Mouse (Mus musculus) myocyte (in vitro differentiated cells): Measurements from ENCODE around the gene Cpn1.

Source experiments
- MYOD1 ChIP-seq, 3 experiments: IDR thresholded peaks; one replicate each; pipeline ENCODE4 v1.6.1; 2011; ENCODE audit warnings: control low read depth in 2 of 3, low read depth in 2 of 3, mild to moderate bottlenecking in 2 of 3, moderate library complexity in 1 of 3; ENCODE audit not compliant: insufficient read length in 2 of 3, control insufficient read depth in 1 of 3
- POLR2A ChIP-seq: IDR thresholded peaks from one replicate; pipeline ENCODE4 v1.6.1; 2011; ENCODE audit warnings: low read depth, mild to moderate bottlenecking, control low read depth, moderate library complexity; ENCODE audit not compliant: insufficient read length
- POLR2AphosphoS2 ChIP-seq: IDR thresholded peaks from one replicate; pipeline ENCODE4 v1.6.1; 2011; ENCODE audit warnings: low read depth, control low read depth; ENCODE audit not compliant: insufficient read length
- SRF ChIP-seq: IDR thresholded peaks from one replicate; pipeline ENCODE4 v1.6.1; 2011; ENCODE audit warnings: low read depth; ENCODE audit not compliant: control insufficient read depth, insufficient read length
- USF1 ChIP-seq: IDR thresholded peaks from one replicate; pipeline ENCODE4 v1.6.1; 2011; ENCODE audit warnings: low read depth, mild to moderate bottlenecking, control low read depth, moderate library complexity

- TF ChIP-seq POLR2A: no peak
- no peak for TF ChIP-seq MYOD1 (IDR thresholded peaks at IDR 0.05; ENCODE audit: control insufficient read depth in 1 of 3, insufficient read length in 2 of 3, low read depth in 2 of 3)
- TF ChIP-seq USF1: no peak
- TF ChIP-seq SRF: no peak
- TF ChIP-seq POLR2AphosphoS2: no peak
Observed at GRCm38 (mm10) chr19:43917406-43917691, 69.0 kb downstream of the Cpn1 start.
